Mouse (Mus musculus) embryo, embryonic 10 days (tissue): Measurements from ENCODE around the gene Man2b2.
A peak's percentile ranks its signal among the peaks of the same experiment; 100 is the strongest.

Experiments
- DNase-seq: peaks from one replicate; pipeline ENCODE4 v3.0.0-alpha.2; 2015; ENCODE audit warnings: low spot score

Man2b2 gene

GRCm38 (mm10) chr5:36829913-36830879 lies at the start of gene Man2b2:
Gene Man2b2, minus strand, starts transcription at chr5:36830653.
- DNase-seq = peak; percentile 92

- no peak for DNase-seq
These were observed 48.3 kb upstream of the Man2b2 start for GRCm38 (mm10) chr5:36878801-36879200.

GRCm38 (mm10) chr5:36877641-36878040 lies 47.2 kb upstream of the Man2b2 start:
- no peak for DNase-seq

- no peak for DNase-seq
These were observed 46.4 kb upstream of the Man2b2 start for GRCm38 (mm10) chr5:36876777-36877396.

- DNase-seq = no peak
These were observed 45.5 kb upstream of the Man2b2 start for GRCm38 (mm10) chr5:36875956-36876355.

GRCm38 (mm10) chr5:36870916-36871315 lies 40.5 kb upstream of the Man2b2 start:
- no peak for DNase-seq

- peak; percentile 36 for DNase-seq
These were observed 39.3 kb upstream of the Man2b2 start for GRCm38 (mm10) chr5:36869578-36870236.

GRCm38 (mm10) chr5:36869186-36869577 lies 38.7 kb upstream of the Man2b2 start:
- DNase-seq = no peak

GRCm38 (mm10) chr5:36868266-36869090 lies 38.0 kb upstream of the Man2b2 start, which contains the start of gene Ppp2r2c:
Gene Ppp2r2c, plus strand, starts transcription at chr5:36868513.
- DNase-seq = no peak

GRCm38 (mm10) chr5:36867561-36867960 lies 37.1 kb upstream of the Man2b2 start:
- no peak for DNase-seq

GRCm38 (mm10) chr5:36866701-36867250 lies 36.3 kb upstream of the Man2b2 start:
- DNase-seq = no peak

- no peak for DNase-seq
These were observed 30.6 kb upstream of the Man2b2 start for GRCm38 (mm10) chr5:36861084-36861483.

- DNase-seq = no peak
These were observed 27.1 kb upstream of the Man2b2 start for GRCm38 (mm10) chr5:36857546-36857945.

GRCm38 (mm10) chr5:36856529-36856928 lies 26.1 kb upstream of the Man2b2 start:
- DNase-seq = no peak

GRCm38 (mm10) chr5:36855180-36855579 lies 24.7 kb upstream of the Man2b2 start:
- no peak for DNase-seq

- no peak for DNase-seq
These were observed 21.1 kb upstream of the Man2b2 start for GRCm38 (mm10) chr5:36851572-36851971.

GRCm38 (mm10) chr5:36844490-36844889 lies 14.0 kb upstream of the Man2b2 start:
- DNase-seq = no peak

- no peak for DNase-seq
These were observed 11.2 kb upstream of the Man2b2 start for GRCm38 (mm10) chr5:36841701-36842100.

GRCm38 (mm10) chr5:36840092-36840491 lies 9.6 kb upstream of the Man2b2 start:
- DNase-seq = no peak

- DNase-seq = no peak
These were observed 9.1 kb upstream of the Man2b2 start for GRCm38 (mm10) chr5:36839602-36840001.

- DNase-seq = no peak
These were observed 8.6 kb upstream of the Man2b2 start for GRCm38 (mm10) chr5:36839032-36839431.
